Mouse (Mus musculus): ENCODE measurements at regions not wholly inside any gene's neighbourhood (a gene's known extent, or its start where the extent isn't known, plus 50 kb on each side); places are given as distances from the start of the nearest gene placed in this dataset.

DNA sequence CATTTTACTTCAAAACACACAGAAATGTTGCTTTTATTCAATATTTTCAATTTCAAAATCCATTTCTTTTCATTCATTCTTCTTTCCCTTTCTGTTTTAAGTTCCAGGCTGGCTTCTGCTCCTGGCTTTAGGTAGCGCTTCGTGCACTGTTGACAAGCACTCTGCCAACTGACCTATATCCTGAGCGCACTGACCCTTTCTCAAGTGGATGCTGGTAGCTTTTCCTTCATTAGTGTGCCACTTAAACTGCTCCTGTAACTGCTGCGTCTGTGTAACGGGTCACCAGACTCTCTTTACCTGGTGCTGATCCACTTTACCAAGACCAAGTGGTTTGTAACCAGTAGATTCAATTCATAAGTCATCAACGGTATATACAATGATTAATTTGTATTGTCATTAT lies 67.7 kb upstream of the Osbpl8 start:
- H3K4me1 ChIP-seq = peaks cover 24% of the 10 kb centered on the region
- no peaks in the 10 kb centered on the region for H3K27me3 ChIP-seq (ENCODE audit: poor library complexity, severe bottlenecking)
- DNase-seq (ENCODE audit: extremely low spot score, low spot score) = no peak
- H3K9me3 ChIP-seq = no peaks in the 10 kb centered on the region
- 90% methylated on average over 6 of the region's 6 CpGs for WGBS
- H3K27ac ChIP-seq = no peak overlapping the region
- no peak overlapping the region for H3K4me3 ChIP-seq
- H3K36me3 ChIP-seq (replicated peaks) = no peaks in the 10 kb centered on the region

DNA sequence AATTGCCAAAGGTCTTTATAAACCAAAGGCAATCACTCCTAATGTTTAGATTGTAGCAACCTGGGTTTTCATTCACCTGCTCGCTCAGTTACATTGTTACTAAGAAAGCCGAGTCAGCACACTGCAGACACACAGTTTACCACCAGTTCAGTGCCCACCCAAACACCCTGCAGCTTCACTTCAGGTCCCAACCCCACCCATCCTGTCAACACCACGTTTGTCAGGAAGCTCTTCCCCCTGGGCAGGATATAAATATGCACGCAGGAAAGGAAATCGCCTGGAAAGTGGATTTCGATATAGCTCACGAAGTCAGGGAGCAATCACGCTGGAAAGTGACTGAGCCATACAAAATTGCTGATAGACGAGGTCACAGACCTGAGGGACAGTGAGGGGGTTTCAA lies 70.1 kb upstream of the Osbpl8 start:
- H3K4me3 ChIP-seq = no peak overlapping the region
- WGBS = 66% methylated on average over 9 of the region's 9 CpGs
- DNase-seq (ENCODE audit: extremely low spot score, low spot score) = no peak

DNA sequence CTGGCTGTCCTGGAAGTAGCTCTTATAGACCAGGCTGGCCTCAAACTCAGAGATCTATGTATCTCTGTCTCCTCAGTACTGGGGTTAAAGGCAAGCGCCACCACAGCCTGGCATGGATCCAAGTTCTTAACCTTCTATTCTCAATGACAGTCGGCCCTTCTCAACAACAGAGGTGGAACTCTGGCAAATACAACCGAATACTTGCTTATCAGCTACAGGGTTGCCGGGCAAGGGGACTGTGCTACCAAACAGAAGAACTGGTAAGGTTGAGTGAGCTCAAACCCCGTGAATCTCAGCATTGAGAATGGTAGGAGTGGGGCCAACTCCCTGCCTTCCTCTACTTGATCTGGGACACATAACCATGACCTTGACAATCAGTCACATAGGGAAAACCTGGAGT lies 75.2 kb upstream of the Osbpl8 start:
- WGBS = 92% methylated on average over 5 of the region's 5 CpGs
- Histone ChIP-seq H3K9me3 (no peaks in the 10 kb centered on the region), H3K4me1 (peaks cover 15% of the 10 kb centered on the region), H3K4me3 (no peak overlapping the region), H3K27ac (no peak overlapping the region), H3K36me3 (replicated peaks) (no peaks in the 10 kb centered on the region), H3K27me3 (ENCODE audit: poor library complexity, severe bottlenecking) (no peaks in the 10 kb centered on the region)
- no peak for DNase-seq (ENCODE audit: extremely low spot score, low spot score)

More for the DNA sequence above, 70.1 kb upstream of the Osbpl8 start:
- no peaks in the 10 kb centered on the region for H3K36me3 ChIP-seq (replicated peaks)
- no peaks in the 10 kb centered on the region for H3K9me3 ChIP-seq
- peaks cover 23% of the 10 kb centered on the region for H3K4me1 ChIP-seq
- no peak overlapping the region for H3K27ac ChIP-seq
- H3K27me3 ChIP-seq (ENCODE audit: poor library complexity, severe bottlenecking) = no peaks in the 10 kb centered on the region

DNA sequence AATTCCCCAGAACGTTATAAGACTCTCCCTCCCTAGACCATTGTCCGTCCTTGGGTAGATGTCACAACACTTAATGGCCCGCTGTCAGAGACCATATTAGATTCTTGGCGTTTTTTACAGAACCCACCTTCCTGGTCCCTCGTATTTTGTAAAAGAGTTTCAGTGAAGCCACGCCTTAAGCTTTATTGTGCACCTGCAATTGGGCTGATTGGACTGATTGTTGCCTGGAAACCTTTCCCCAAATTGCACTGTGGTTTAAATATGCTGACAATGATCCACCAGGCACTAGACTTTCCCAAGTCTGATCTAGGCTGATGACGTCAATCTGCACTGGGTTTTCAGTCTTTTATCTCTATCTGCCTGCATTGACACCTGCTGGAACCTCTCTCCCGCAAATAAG lies 75.6 kb upstream of the Zdhhc17 start:
- H3K4me1 ChIP-seq = 0 out of 2 replicates have a peak, but pooled peaks cover 4% of the 10 kb centered on the region
- WGBS = 90% methylated on average over 8 of the region's 8 CpGs
- no peaks in the 10 kb centered on the region for H3K9me3 ChIP-seq
- no peaks in the 10 kb centered on the region for H3K27me3 ChIP-seq (ENCODE audit: poor library complexity, severe bottlenecking)
- H3K27ac ChIP-seq = no peak overlapping the region
- H3K4me3 ChIP-seq = no peak overlapping the region
- no peaks in the 10 kb centered on the region for H3K36me3 ChIP-seq (replicated peaks)
- DNase-seq (ENCODE audit: extremely low spot score, low spot score) = no peak

DNA sequence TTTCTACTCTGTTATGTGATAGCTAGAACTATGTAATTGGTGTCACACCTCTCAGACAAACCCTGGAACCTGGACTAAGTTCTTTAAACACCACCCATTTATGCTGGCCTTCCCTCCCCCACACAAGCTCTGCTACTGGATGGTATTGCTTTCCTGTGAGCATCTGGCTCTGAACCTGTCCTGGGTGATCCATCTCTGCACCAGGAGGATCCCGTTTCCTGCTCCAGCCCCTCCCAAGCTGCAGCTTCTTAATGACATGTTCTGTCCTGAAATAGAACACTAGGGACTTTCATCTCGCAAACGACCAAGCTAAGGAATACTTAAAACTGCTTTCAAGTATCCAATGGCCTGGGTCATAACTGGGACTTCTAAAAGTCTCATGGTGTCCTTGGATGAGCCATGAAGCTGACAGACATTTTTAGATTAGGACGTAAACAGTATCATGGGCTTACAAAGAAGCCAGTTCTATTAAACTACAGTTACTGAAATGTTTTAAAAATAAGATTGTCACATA lies 74.4 kb upstream of the Zdhhc17 start:
- 65% methylated on average over 4 of the region's 4 CpGs for WGBS
- H3K27ac ChIP-seq = no peak overlapping the region
- H3K36me3 ChIP-seq (replicated peaks) = no peaks in the 10 kb centered on the region
- DNase-seq (ENCODE audit: extremely low spot score, low spot score) = no peak
- 0 out of 2 replicates have a peak, but pooled peaks cover 4% of the 10 kb centered on the region for H3K4me1 ChIP-seq
- H3K4me3 ChIP-seq = no peak overlapping the region
- H3K9me3 ChIP-seq = no peaks in the 10 kb centered on the region
- H3K27me3 ChIP-seq (ENCODE audit: poor library complexity, severe bottlenecking) = no peaks in the 10 kb centered on the region

DNA sequence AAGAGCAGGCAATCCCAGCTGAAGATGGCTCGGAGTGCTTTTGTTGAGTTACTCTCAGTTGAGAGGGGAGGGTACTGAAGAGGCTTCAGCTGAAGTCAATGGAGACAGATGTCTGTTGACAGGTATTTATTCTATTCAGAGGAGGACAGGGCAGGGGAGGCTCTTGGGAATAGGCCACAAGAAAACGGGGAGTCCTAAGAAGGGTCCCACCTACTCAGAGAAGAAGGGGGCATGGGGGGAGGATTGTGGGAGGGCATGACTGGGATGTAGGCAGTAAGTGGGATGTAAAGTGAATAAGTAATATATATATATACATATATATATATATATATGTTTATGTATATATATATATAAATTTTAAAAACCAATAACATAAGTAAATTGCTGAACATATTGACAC lies 73.9 kb upstream of the Zdhhc17 start:
- Histone ChIP-seq H3K9me3 (no peaks in the 10 kb centered on the region), H3K4me1 (0 out of 2 replicates have a peak, but pooled peaks cover 4% of the 10 kb centered on the region), H3K4me3 (no peak overlapping the region), H3K27ac (no peak overlapping the region), H3K27me3 (ENCODE audit: poor library complexity, severe bottlenecking) (no peaks in the 10 kb centered on the region), H3K36me3 (replicated peaks) (no peaks in the 10 kb centered on the region)
- no peak for DNase-seq (ENCODE audit: extremely low spot score, low spot score)
- 58% methylated on average over 2 of the region's 2 CpGs for WGBS

DNA sequence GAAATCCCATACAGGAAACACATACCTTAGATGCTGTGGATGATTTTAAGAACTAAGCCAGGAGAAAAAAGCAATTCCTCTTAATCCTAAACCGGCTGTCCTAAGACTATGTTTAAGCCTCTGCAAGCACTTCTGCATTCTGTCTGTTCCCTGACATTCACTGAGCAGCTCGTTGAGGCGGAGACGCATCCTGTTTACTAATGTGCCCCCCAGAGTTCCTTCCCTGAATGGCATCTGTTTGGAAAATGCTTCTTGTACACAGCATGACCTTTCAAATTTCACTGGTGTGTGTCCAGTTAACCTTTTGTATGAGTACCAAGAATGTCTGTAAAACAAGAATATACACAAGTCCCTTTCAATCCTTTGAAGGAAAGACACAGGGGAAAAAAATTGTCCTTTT lies 73.4 kb upstream of the Zdhhc17 start:
- no peaks in the 10 kb centered on the region for H3K27me3 ChIP-seq (ENCODE audit: poor library complexity, severe bottlenecking)
- no peak for DNase-seq (ENCODE audit: extremely low spot score, low spot score)
- WGBS = 30% methylated on average over 4 of the region's 4 CpGs

DNA sequence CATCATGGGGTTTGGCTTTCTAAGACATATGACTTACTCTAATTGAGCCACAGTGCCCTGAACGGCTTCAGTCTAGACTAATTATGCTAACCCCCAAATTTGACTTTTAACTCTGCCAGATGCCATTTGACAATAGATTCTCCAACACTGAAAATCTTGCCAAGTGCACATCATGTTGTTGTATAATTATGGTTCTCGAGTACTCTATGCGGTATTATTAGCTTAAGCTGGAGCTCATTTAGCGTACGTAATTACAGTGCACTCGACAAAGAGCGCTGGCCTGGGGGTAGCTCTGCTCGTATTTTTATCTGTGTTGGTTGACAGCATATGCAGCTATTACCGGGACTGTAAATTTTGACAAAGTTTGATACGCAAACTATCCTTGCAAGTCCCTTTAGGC lies 70.4 kb upstream of the Zdhhc17 start:
- H3K36me3 ChIP-seq (replicated peaks) = no peaks in the 10 kb centered on the region
- 87% methylated on average over 10 of the region's 10 CpGs for WGBS
- H3K4me3 ChIP-seq = no peak overlapping the region
- H3K27ac ChIP-seq = no peak overlapping the region
- H3K9me3 ChIP-seq = no peaks in the 10 kb centered on the region
- H3K4me1 ChIP-seq = 0 out of 2 replicates have a peak, but pooled peaks cover 4% of the 10 kb centered on the region
- DNase-seq (ENCODE audit: extremely low spot score, low spot score) = no peak
- H3K27me3 ChIP-seq (ENCODE audit: poor library complexity, severe bottlenecking) = peaks cover 11% of the 10 kb centered on the region; the same call in 1 of the 2 replicates

More for the DNA sequence above, 73.4 kb upstream of the Zdhhc17 start:
- no peak overlapping the region for H3K4me3 ChIP-seq
- H3K27ac ChIP-seq = no peak overlapping the region
- 0 out of 2 replicates have a peak, but pooled peaks cover 4% of the 10 kb centered on the region for H3K4me1 ChIP-seq
- no peaks in the 10 kb centered on the region for H3K9me3 ChIP-seq
- H3K36me3 ChIP-seq (replicated peaks) = no peaks in the 10 kb centered on the region

DNA sequence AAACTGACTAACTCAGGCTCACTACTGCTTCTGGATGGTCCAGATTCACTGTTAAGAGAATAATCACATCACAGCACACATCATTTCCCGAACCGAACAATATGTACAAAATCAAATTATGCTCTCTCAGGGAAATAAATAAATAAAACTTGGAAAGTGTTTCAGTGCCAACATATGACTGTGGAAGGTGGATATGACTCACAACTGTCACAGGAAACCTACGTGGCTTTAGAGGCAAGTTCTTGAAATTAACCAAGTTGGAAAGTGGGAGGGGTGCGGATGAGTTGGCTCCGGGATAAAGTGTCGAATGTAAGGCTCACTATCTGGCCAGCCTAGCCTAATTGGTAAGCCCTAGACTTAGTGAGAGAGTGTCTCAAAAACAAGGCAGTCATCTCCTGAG lies 69.1 kb upstream of the Zdhhc17 start:
- Histone ChIP-seq H3K36me3 (replicated peaks) (no peaks in the 10 kb centered on the region), H3K27ac (no peak overlapping the region), H3K4me3 (no peak overlapping the region), H3K9me3 (no peaks in the 10 kb centered on the region), H3K4me1 (peaks cover 6% of the 10 kb centered on the region), H3K27me3 (ENCODE audit: poor library complexity, severe bottlenecking) (peaks cover 23% of the 10 kb centered on the region)
- 86% methylated on average over 6 of the region's 6 CpGs for WGBS
- no peak for DNase-seq (ENCODE audit: extremely low spot score, low spot score)

DNA sequence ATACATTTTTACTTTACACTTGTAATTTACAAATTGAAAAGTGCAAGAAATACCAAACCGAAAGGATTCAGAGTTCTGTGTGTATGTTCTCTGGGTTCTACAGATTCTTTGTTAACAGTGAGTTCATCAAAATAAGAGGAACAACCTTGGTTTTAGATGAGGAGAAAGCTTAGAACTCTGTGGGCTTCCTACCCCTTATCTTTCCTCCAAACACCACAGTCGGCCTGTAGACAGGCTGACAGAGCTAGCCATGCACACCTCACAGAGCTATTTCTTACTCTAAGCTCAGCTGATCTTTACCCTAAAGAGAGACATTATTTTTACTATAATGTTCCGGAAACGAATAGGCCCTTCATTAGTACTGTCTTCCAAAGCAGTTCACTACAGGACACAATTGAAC lies 67.7 kb upstream of the Zdhhc17 start:
- H3K27me3 ChIP-seq (ENCODE audit: poor library complexity, severe bottlenecking) = peaks cover 32% of the 10 kb centered on the region
- no peaks in the 10 kb centered on the region for H3K9me3 ChIP-seq
- no peak overlapping the region for H3K27ac ChIP-seq
- no peaks in the 10 kb centered on the region for H3K36me3 ChIP-seq (replicated peaks)
- 89% methylated on average over 4 of the region's 4 CpGs for WGBS
- H3K4me1 ChIP-seq = peaks cover 17% of the 10 kb centered on the region
- no peak overlapping the region for H3K4me3 ChIP-seq
- no peak for DNase-seq (ENCODE audit: extremely low spot score, low spot score)

DNA sequence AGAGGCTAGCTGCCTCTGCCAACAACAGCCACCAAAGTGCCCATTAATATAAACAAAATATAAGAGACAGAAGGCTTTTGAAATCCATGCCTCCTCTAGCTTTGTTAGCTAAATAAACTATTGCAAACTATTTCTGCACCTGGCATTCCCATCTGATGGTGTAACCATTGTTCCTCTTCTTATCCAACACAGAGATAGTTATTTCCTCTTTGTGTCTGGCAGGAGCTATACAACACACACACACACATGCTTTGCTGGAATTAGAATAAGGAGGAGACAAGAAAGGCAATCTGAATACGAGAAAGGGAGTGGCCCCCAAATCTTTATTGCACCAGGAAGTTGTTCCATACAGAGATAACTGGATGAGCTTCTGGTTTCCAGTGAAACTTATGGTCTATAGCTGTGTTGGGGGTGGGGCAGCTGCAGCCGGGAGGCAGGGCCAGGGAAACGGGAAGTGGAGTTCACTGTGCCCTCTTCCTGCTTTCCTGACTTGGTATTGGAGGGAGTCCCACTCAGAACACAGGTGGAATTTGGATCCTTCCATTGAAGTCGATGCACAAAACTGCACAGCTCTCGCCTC lies 64.0 kb upstream of the Zdhhc17 start:
- H3K36me3 ChIP-seq (replicated peaks) = no peaks in the 10 kb centered on the region
- peaks cover 45% of the 10 kb centered on the region for H3K27me3 ChIP-seq (ENCODE audit: poor library complexity, severe bottlenecking)
- no peak overlapping the region for H3K4me3 ChIP-seq
- WGBS = 72% methylated on average over 5 of the region's 5 CpGs
- H3K9me3 ChIP-seq = no peaks in the 10 kb centered on the region
- no peak for DNase-seq (ENCODE audit: extremely low spot score, low spot score)
- no peak overlapping the region for H3K27ac ChIP-seq
- H3K4me1 ChIP-seq = peaks cover 32% of the 10 kb centered on the region

DNA sequence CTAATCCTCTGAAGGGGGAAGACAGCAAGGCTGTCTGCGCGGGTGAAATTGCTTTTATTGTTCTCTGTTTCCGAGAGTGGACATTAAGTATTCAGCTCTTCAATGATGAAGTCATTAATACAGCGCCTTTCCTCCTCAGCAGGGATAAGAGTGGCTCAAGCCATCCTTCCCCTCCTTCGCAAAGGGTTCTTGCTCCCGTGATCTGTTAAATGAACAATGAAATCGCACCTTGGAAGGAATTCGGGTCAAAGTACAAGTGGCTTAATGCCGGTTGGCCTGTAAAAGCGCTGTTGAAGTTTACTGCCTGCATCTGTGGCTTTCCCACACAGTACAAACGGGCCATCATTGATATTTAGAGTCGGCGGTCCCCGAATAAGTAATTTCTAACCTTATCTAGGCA lies 63.3 kb upstream of the Zdhhc17 start:
- Histone ChIP-seq H3K36me3 (replicated peaks) (no peaks in the 10 kb centered on the region), H3K9me3 (no peaks in the 10 kb centered on the region), H3K27ac (no peak overlapping the region), H3K27me3 (ENCODE audit: poor library complexity, severe bottlenecking) (peaks cover 45% of the 10 kb centered on the region), H3K4me1 (peaks cover 32% of the 10 kb centered on the region), H3K4me3 (peak overlapping the region; percentile 18; the same call in 1 of the 2 replicates)
- 21% methylated on average over 14 of the region's 14 CpGs for WGBS
- DNase-seq (ENCODE audit: extremely low spot score, low spot score) = peak; percentile 27

DNA sequence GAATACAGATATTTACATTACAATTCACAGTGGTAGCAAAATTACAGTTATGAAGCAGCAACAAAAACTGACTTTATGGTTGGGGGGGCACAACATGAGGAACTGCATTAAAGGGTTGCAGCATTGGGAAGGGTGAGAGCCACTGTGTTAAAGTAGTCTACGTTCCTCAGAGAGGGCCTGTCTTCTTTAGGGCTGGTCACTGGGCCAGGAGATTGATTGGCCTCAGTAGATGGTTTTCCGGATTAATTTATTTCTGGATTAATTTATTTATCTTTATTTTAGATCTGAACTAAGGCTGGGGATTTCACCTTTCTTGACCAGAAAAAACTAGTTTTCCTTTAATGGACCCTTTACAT lies 62.6 kb upstream of the Zdhhc17 start:
- H3K36me3 ChIP-seq (replicated peaks) = no peaks in the 10 kb centered on the region
- no peak for DNase-seq (ENCODE audit: extremely low spot score, low spot score)
- 42% methylated on average over 2 of the region's 2 CpGs for WGBS

More for the DNA sequence above, 62.6 kb upstream of the Zdhhc17 start:
- Histone ChIP-seq H3K27ac (no peak overlapping the region), H3K9me3 (no peaks in the 10 kb centered on the region), H3K4me3 (peak overlapping the region; percentile 24; the same call in 1 of the 2 replicates), H3K27me3 (ENCODE audit: poor library complexity, severe bottlenecking) (peaks cover 45% of the 10 kb centered on the region), H3K4me1 (peaks cover 32% of the 10 kb centered on the region)

All from forebrain, embryonic 10.5 days (tissue).